Mouse (Mus musculus): Measurements from ENCODE around the gene Syt14. TPM values are rescaled to one million over a fixed set of nuclear protein-coding genes. Genes with fewer than 3 reads are reported as not detected.

Syt14 gene
- polyA plus RNA-seq, 1 experiment = not detected

DNA sequence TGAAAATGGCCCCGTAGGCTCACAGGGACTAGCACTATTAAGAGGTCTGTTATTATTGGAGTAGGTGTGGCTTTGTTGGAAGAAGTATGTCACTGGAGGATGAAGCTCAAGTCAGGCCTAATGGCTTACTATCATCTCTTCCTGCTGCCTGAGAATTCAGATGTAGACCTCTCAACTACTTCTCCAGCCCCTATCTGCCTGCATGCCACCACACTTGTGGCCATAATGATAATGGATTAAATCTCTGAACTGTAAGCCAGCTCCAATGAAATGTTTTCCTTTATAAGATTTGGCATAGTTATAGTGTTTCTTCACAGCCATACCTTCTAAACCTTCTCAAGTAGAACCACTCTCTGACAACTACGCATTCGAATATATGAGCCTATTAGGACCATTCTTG lies 27.0 kb upstream of the Syt14 start:
- no peak for TF ChIP-seq REST (IDR thresholded peaks at IDR 0.05; ENCODE audit: insufficient read depth, insufficient read length)
- no peak for TF ChIP-seq SRF (IDR thresholded peaks at IDR 0.05; ENCODE audit: control insufficient read depth, insufficient read length, low read depth)
- TF ChIP-seq MYOD1 (IDR thresholded peaks at IDR 0.05; ENCODE audit: control insufficient read depth in 1 of 3, insufficient read length in 2 of 3, low read depth in 2 of 3) = no peak
- TF ChIP-seq TCF12 (IDR thresholded peaks at IDR 0.05; ENCODE audit: insufficient read depth, poor library complexity, severe bottlenecking) = no peak
- TF ChIP-seq TCF3 (IDR thresholded peaks at IDR 0.05; ENCODE audit: insufficient read length, low read depth) = no peak
- no peak for TF ChIP-seq USF1 (IDR thresholded peaks at IDR 0.05; ENCODE audit: low read depth)
- no peak for TF ChIP-seq CEBPB (IDR thresholded peaks at IDR 0.05; ENCODE audit: insufficient read depth, poor library complexity, severe bottlenecking)
- TF ChIP-seq MAX (IDR thresholded peaks at IDR 0.05; ENCODE audit: low read depth) = no peak
- TF ChIP-seq POLR2AphosphoS2 (IDR thresholded peaks at IDR 0.05; ENCODE audit: insufficient read length, low read depth) = no peak
- TF ChIP-seq E2F4 (IDR thresholded peaks at IDR 0.05; ENCODE audit: insufficient read depth) = no peak
- no peak overlapping the region for H3K4me2 ChIP-seq (ENCODE audit: low read depth)

DNA sequence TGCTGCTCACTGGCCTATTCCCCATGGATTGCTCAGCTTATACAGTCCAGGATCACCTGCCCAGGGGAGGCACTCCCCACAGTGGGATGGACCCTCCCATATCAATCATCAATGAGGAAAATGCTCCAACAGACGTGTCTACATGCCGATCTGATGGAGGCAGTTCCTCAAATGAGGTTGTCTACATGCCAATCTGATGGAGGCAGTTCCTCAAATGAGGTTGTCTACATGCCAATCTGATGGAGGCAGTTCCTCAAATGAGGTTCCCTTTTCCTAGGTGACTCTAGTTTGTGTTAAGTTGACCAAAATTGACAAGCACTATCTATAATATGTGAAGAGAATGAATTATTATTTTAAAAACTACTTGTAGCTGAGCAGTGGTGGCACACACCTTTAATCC lies 24.6 kb upstream of the Syt14 start:
- H3K79me2 ChIP-seq (ENCODE audit: control insufficient read depth, insufficient read depth) = no peaks in the 10 kb centered on the region
- peaks cover 3% of the 10 kb centered on the region for H3K27me3 ChIP-seq (ENCODE audit: control insufficient read depth, insufficient read depth, insufficient read length)
- H3K4me2 ChIP-seq (ENCODE audit: low read depth) = no peak overlapping the region
- TF ChIP-seq TCF3 (IDR thresholded peaks at IDR 0.05; ENCODE audit: insufficient read length, low read depth) (no peak), TCF12 (IDR thresholded peaks at IDR 0.05; ENCODE audit: insufficient read depth, poor library complexity, severe bottlenecking) (no peak), REST (IDR thresholded peaks at IDR 0.05; ENCODE audit: insufficient read depth, insufficient read length) (no peak), CEBPB (IDR thresholded peaks at IDR 0.05; ENCODE audit: insufficient read depth, poor library complexity, severe bottlenecking) (no peak), MAX (IDR thresholded peaks at IDR 0.05; ENCODE audit: low read depth) (no peak), MYOG (IDR thresholded peaks at IDR 0.05; ENCODE audit: control insufficient read depth in 1 of 3, insufficient read depth in 1 of 3, insufficient read length in 2 of 3, low read depth in 2 of 3) (no peak)
- no peaks in the 10 kb centered on the region for H3K36me3 ChIP-seq (ENCODE audit: control insufficient read depth, insufficient read depth)
- H3K4me3 ChIP-seq = no peak overlapping the region
- no peak overlapping the region for H3ac ChIP-seq (ENCODE audit: control insufficient read depth, insufficient read length)

More for the DNA sequence above, 27.0 kb upstream of the Syt14 start:
- Histone ChIP-seq H3ac (ENCODE audit: control insufficient read depth, insufficient read length) (no peak overlapping the region), H3K36me3 (ENCODE audit: control insufficient read depth, insufficient read depth) (no peaks in the 10 kb centered on the region), H3K79me2 (ENCODE audit: control insufficient read depth, insufficient read depth) (no peaks in the 10 kb centered on the region), H3K4me3 (no peak overlapping the region), H3K27me3 (ENCODE audit: control insufficient read depth, insufficient read depth, insufficient read length) (no peaks in the 10 kb centered on the region)

DNA sequence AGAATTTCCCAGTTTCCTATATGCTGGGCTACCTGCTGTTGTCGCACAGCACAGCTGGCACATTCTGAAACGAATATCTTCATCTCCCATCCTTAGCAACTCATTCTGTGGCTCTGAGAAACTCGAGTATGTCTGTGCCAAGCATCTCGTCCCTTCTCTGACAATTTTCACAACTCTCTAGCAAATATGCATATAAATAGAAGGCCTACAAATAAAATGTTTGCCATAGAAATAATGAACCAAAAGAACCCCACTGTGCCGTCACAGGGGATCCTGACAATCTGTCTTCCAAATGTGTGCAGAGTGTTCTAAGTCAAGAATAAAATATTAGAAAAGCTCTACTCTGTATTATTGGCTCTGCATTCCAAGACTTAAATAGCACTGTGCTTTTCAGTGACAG lies 24.0 kb upstream of the Syt14 start:
- no peak for TF ChIP-seq E2F4 (IDR thresholded peaks at IDR 0.05; ENCODE audit: insufficient read depth)
- TF ChIP-seq USF1 (IDR thresholded peaks at IDR 0.05; ENCODE audit: low read depth) = no peak
- TF ChIP-seq POLR2AphosphoS2 (IDR thresholded peaks at IDR 0.05; ENCODE audit: insufficient read length, low read depth) = no peak
- no peak for TF ChIP-seq MYOG (IDR thresholded peaks at IDR 0.05; ENCODE audit: control insufficient read depth in 1 of 3, insufficient read depth in 1 of 3, insufficient read length in 2 of 3, low read depth in 2 of 3)
- H3K4me2 ChIP-seq (ENCODE audit: low read depth) = no peak overlapping the region
- H3K27me3 ChIP-seq (ENCODE audit: control insufficient read depth, insufficient read depth, insufficient read length) = peaks cover 3% of the 10 kb centered on the region
- no peaks in the 10 kb centered on the region for H3K79me2 ChIP-seq (ENCODE audit: control insufficient read depth, insufficient read depth)
- no peaks in the 10 kb centered on the region for H3K36me3 ChIP-seq (ENCODE audit: control insufficient read depth, insufficient read depth)
- no peak overlapping the region for H3K4me3 ChIP-seq
- no peak overlapping the region for H3ac ChIP-seq (ENCODE audit: control insufficient read depth, insufficient read length)

DNA sequence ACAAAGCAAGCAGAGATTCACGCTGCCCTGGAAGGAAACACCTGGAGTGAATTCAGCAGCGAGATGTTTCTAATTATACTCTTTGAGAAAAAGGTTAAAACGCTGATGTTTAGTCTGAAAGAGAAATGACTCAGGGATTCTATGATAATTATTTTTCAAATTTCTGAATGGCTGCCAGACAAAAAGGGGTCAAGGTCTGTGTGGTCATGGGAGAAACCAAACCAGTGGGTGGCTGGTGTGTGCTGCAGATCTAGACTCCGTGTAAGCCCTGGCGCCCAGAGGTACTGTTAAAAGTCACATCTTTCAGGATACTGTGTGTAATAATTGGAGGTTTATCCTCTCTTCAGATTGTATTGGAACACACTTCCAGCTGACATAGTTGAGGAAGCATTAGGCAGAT lies 18.8 kb upstream of the Syt14 start:
- Histone ChIP-seq H3K79me2 (ENCODE audit: control insufficient read depth, insufficient read depth) (no peaks in the 10 kb centered on the region), H3K4me2 (ENCODE audit: low read depth) (no peak overlapping the region), H3K4me3 (no peak overlapping the region), H3ac (ENCODE audit: control insufficient read depth, insufficient read length) (no peak overlapping the region), H3K36me3 (ENCODE audit: control insufficient read depth, insufficient read depth) (no peaks in the 10 kb centered on the region), H3K27me3 (ENCODE audit: control insufficient read depth, insufficient read depth, insufficient read length) (peaks cover 3% of the 10 kb centered on the region)
- TF ChIP-seq SRF (IDR thresholded peaks at IDR 0.05; ENCODE audit: control insufficient read depth, insufficient read length, low read depth) (no peak), E2F4 (IDR thresholded peaks at IDR 0.05; ENCODE audit: insufficient read depth) (no peak), MYOD1 (IDR thresholded peaks at IDR 0.05; ENCODE audit: control insufficient read depth in 1 of 3, insufficient read length in 2 of 3, low read depth in 2 of 3) (no peak), MYOG (IDR thresholded peaks at IDR 0.05; ENCODE audit: control insufficient read depth in 1 of 3, insufficient read depth in 1 of 3, insufficient read length in 2 of 3, low read depth in 2 of 3) (no peak), TCF12 (IDR thresholded peaks at IDR 0.05; ENCODE audit: insufficient read depth, poor library complexity, severe bottlenecking) (no peak), POLR2A (IDR thresholded peaks at IDR 0.05; ENCODE audit: insufficient read length, low read depth) (no peak), TCF3 (IDR thresholded peaks at IDR 0.05; ENCODE audit: insufficient read length, low read depth) (no peak), MAX (IDR thresholded peaks at IDR 0.05; ENCODE audit: low read depth) (no peak), CEBPB (IDR thresholded peaks at IDR 0.05; ENCODE audit: insufficient read depth, poor library complexity, severe bottlenecking) (no peak), REST (IDR thresholded peaks at IDR 0.05; ENCODE audit: insufficient read depth, insufficient read length) (no peak), POLR2AphosphoS2 (IDR thresholded peaks at IDR 0.05; ENCODE audit: insufficient read length, low read depth) (no peak), USF1 (IDR thresholded peaks at IDR 0.05; ENCODE audit: low read depth) (no peak)

DNA sequence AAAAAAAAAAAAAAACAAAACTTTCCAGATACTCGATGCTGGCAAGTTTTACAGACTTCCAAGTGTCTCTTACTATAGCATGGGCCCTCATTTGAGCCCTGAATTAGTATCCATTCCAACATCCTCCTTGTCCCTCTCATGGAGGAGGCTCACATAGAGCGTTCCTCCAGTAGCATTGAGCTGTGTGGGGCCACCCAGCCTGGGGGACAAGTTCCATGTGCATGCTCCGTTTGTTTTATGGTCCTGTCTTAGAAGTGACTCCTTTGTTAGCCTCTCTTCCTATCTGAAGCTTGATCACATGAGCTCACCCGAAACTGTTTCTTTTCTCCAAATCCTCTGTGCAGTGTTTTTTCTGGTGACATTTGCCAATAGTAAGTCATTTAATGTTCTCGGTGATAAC lies 17.5 kb upstream of the Syt14 start:
- no peaks in the 10 kb centered on the region for H3K36me3 ChIP-seq (ENCODE audit: control insufficient read depth, insufficient read depth)
- H3K4me3 ChIP-seq = no peak overlapping the region
- no peak for TF ChIP-seq MYOD1 (IDR thresholded peaks at IDR 0.05; ENCODE audit: control insufficient read depth in 1 of 3, insufficient read length in 2 of 3, low read depth in 2 of 3)
- no peak for TF ChIP-seq POLR2AphosphoS2 (IDR thresholded peaks at IDR 0.05; ENCODE audit: insufficient read length, low read depth)
- TF ChIP-seq MYOG (IDR thresholded peaks at IDR 0.05; ENCODE audit: control insufficient read depth in 1 of 3, insufficient read depth in 1 of 3, insufficient read length in 2 of 3, low read depth in 2 of 3) = no peak
- TF ChIP-seq TCF12 (IDR thresholded peaks at IDR 0.05; ENCODE audit: insufficient read depth, poor library complexity, severe bottlenecking) = no peak
- TF ChIP-seq CEBPB (IDR thresholded peaks at IDR 0.05; ENCODE audit: insufficient read depth, poor library complexity, severe bottlenecking) = no peak
- no peak for TF ChIP-seq SRF (IDR thresholded peaks at IDR 0.05; ENCODE audit: control insufficient read depth, insufficient read length, low read depth)
- no peak for TF ChIP-seq TCF3 (IDR thresholded peaks at IDR 0.05; ENCODE audit: insufficient read length, low read depth)
- TF ChIP-seq REST (IDR thresholded peaks at IDR 0.05; ENCODE audit: insufficient read depth, insufficient read length) = no peak
- TF ChIP-seq E2F4 (IDR thresholded peaks at IDR 0.05; ENCODE audit: insufficient read depth) = no peak
- no peak for TF ChIP-seq USF1 (IDR thresholded peaks at IDR 0.05; ENCODE audit: low read depth)
- no peak for TF ChIP-seq MAX (IDR thresholded peaks at IDR 0.05; ENCODE audit: low read depth)
- TF ChIP-seq POLR2A (IDR thresholded peaks at IDR 0.05; ENCODE audit: insufficient read length, low read depth) = no peak
- no peak overlapping the region for H3ac ChIP-seq (ENCODE audit: control insufficient read depth, insufficient read length)
- H3K79me2 ChIP-seq (ENCODE audit: control insufficient read depth, insufficient read depth) = no peaks in the 10 kb centered on the region
- H3K4me2 ChIP-seq (ENCODE audit: low read depth) = no peak overlapping the region
- peaks cover 3% of the 10 kb centered on the region for H3K27me3 ChIP-seq (ENCODE audit: control insufficient read depth, insufficient read depth, insufficient read length)
